ENCODE assay signal across 21 mouse cellular contexts in genomic region chr1:166117866-166118639, GRCm38 (mm10). TPM values are rescaled to one million over a fixed set of nuclear protein-coding genes. Genes with fewer than 3 reads are reported as not detected.
DNase-seq lines count a peak whose midpoint lies in the region; ATAC-seq and TF ChIP-seq lines count a peak whose summit lies in the region.
"Had no signal": no experiment of that assay in that cellular context is flagged by ENCODE, and none has a peak within 500 bp of the region (broad histone marks: within the 10 kb centered on the region; RNA-seq: fewer than 3 reads in every experiment).

No protein-coding gene starts in this region.

- H3K4me1 ChIP-seq in hindbrain, embryonic 13.5 days (replicated peaks): peaks cover 11% of the 10 kb centered on the region; the same call in 1 of the 2 replicates
- no peaks in the 10 kb centered on the region for H3K4me1 ChIP-seq in midbrain, embryonic 15.5 days
- H3K4me1 ChIP-seq: liver, embryonic 15.5 days had no signal

- no peak overlapping the region for H3K4me3 ChIP-seq in C2C12 (ENCODE audit: insufficient read depth, poor library complexity, severe bottlenecking)
- H3K4me3 ChIP-seq in hindbrain, embryonic 13.5 days: no peak overlapping the region
- no peak overlapping the region for H3K4me3 ChIP-seq in midbrain, embryonic 15.5 days
- H3K4me3 ChIP-seq: heart, embryonic 15.5 days; liver, embryonic 15.5 days; myocyte had no signal

- peak overlapping the region; percentile 70 for H3K27ac ChIP-seq in hindbrain, embryonic 13.5 days
- H3K27ac ChIP-seq in midbrain, embryonic 15.5 days: peak overlapping the region; percentile 2; the same call in 1 of the 2 replicates
- H3K27ac ChIP-seq: heart, embryonic 15.5 days; liver, embryonic 15.5 days had no signal

- peak; percentile 43; the same call in 1 of the 2 replicates for ATAC-seq in hindbrain, embryonic 13.5 days (ENCODE audit: low FRiP score)
- peak; percentile 70 for ATAC-seq in midbrain, embryonic 15.5 days (replicated peaks)
- ATAC-seq: forebrain, embryonic 16.5 days had no signal

- H3K9ac ChIP-seq in hindbrain, embryonic 13.5 days: 0 out of 2 replicates have a peak overlapping the region, but pooled peaks have one; percentile 43
- H3K9ac ChIP-seq in midbrain, embryonic 15.5 days: no peak overlapping the region
- H3K9ac ChIP-seq: heart, embryonic 15.5 days; liver, embryonic 15.5 days had no signal

- DNase-seq in embryo, embryonic 10.5 days (ENCODE audit: low spot score): peak; percentile 26
- no peak for DNase-seq in embryo, embryonic 10 days (ENCODE audit: low spot score)
- no peak for DNase-seq in heart, adult 18-20 months
- DNase-seq in testis, postnatal 14 days (ENCODE audit: low spot score): no peak
- DNase-seq in cerebellum, adult 8-10 months: no peak
- DNase-seq: B cell, adult 2 months; cerebellum, postnatal 14 days; gastrocnemius, postnatal 36 days; kidney, adult 2 months; lung, postnatal 36 days; thymus, adult 2 months had no signal

- H3K27me3 ChIP-seq in C2C12 (ENCODE audit: control insufficient read depth, insufficient read depth, insufficient read length): no peaks in the 10 kb centered on the region
- H3K27me3 ChIP-seq in hindbrain, embryonic 13.5 days: no peaks in the 10 kb centered on the region
- no peaks in the 10 kb centered on the region for H3K27me3 ChIP-seq in midbrain, embryonic 15.5 days (replicated peaks)
- H3K27me3 ChIP-seq: heart, embryonic 15.5 days; liver, embryonic 15.5 days had no signal

- no peak for TF ChIP-seq CTCF in C2C12 (IDR thresholded peaks at IDR 0.05; ENCODE audit: control insufficient read depth, insufficient read depth, insufficient read length)

- WGBS in hindbrain, embryonic 13.5 days: 60% methylated on average over 13 of the region's 13 CpGs
- WGBS in midbrain, embryonic 15.5 days: 49% methylated on average over 13 of the region's 13 CpGs

- H3ac ChIP-seq in C2C12 (ENCODE audit: control insufficient read depth, insufficient read length, low read depth): no peak overlapping the region

- H3K79me3 ChIP-seq in C2C12 (ENCODE audit: low read depth): no peaks in the 10 kb centered on the region

- no peaks in the 10 kb centered on the region for H3K79me2 ChIP-seq in C2C12 (ENCODE audit: control insufficient read depth, insufficient read depth)

- H3K36me3 ChIP-seq in C2C12 (ENCODE audit: control insufficient read depth, insufficient read depth): no peaks in the 10 kb centered on the region
- no peaks in the 10 kb centered on the region for H3K36me3 ChIP-seq in hindbrain, embryonic 13.5 days
- no peaks in the 10 kb centered on the region for H3K36me3 ChIP-seq in midbrain, embryonic 15.5 days (replicated peaks)
- H3K36me3 ChIP-seq: G1E; liver, embryonic 15.5 days had no signal

- H3K4me2 ChIP-seq in hindbrain, embryonic 13.5 days: peak overlapping the region; percentile 30
- H3K4me2 ChIP-seq in midbrain, embryonic 15.5 days: peak overlapping the region; percentile 2; the same call in 1 of the 2 replicates
- H3K4me2 ChIP-seq: heart, embryonic 15.5 days; liver, embryonic 15.5 days had no signal

- no peaks in the 10 kb centered on the region for H3K9me3 ChIP-seq in hindbrain, embryonic 13.5 days
- no peaks in the 10 kb centered on the region for H3K9me3 ChIP-seq in midbrain, embryonic 15.5 days
- H3K9me3 ChIP-seq: G1E; heart, embryonic 15.5 days; liver, embryonic 15.5 days had no signal

TF ChIP-seq in C2C12, 6 proteins besides CTCF, POLR2A, EP300 and RAD21:
- TF ChIP-seq MYOD1 (IDR thresholded peaks at IDR 0.05; ENCODE audit: control insufficient read depth, insufficient read length, low read depth): peak; percentile 45
- TF ChIP-seq FOSL1 (IDR thresholded peaks at IDR 0.05; ENCODE audit: insufficient read depth, low read length, poor library complexity, severe bottlenecking): no peak

RNA-seq across cellular contexts. Expression of gene Dusp27, which starts 9.7 kb away (rescaled TPM):
- 5.4 TPM for polyA plus RNA-seq in C2C12 (2012; fragmentation: generic; extraction: Trizol)
- polyA plus RNA-seq in hindbrain, embryonic 13.5 days (2015; fragmentation: Nextera tagmentation; extraction: Ambion mirVana): 1.2 and 1.6 TPM in 2 replicates
- 1.5 and 1.7 TPM in 2 replicates for polyA plus RNA-seq in midbrain, embryonic 15.5 days (2015; fragmentation: Nextera tagmentation; extraction: Ambion mirVana)
- total RNA-seq in heart, adult 18-20 months (2021): 10 to 100 TPM; 34.7 to 40.0 TPM
- polyA plus RNA-seq: G1E had no signal

RNA-seq across cellular contexts. Expression of gene Gpa33, which starts 12.0 kb away (rescaled TPM):
- polyA plus RNA-seq in C2C12 (2012; fragmentation: generic; extraction: Trizol): 0.37 TPM
- polyA plus RNA-seq in hindbrain, embryonic 13.5 days (2015; fragmentation: Nextera tagmentation; extraction: Ambion mirVana): 0.14 TPM in 1 of 2 replicates, not detected in the other
- 0.10 TPM in 1 of 2 replicates, not detected in the other for polyA plus RNA-seq in midbrain, embryonic 15.5 days (2015; fragmentation: Nextera tagmentation; extraction: Ambion mirVana)
- total RNA-seq in heart, adult 18-20 months (2021): not detected
- total RNA-seq: gastrocnemius, postnatal 36 days; layer of hippocampus, adult 18-20 months; left cerebral cortex, postnatal 10 days had no signal
- polyA plus RNA-seq: forebrain, embryonic 16.5 days; G1E; heart, embryonic 15.5 days had no signal
